Mouse (Mus musculus) lung, postnatal 0 days (tissue): ENCODE data around the gene C1qtnf4.

Experiments
- CTCF ChIP-seq: IDR thresholded peaks from 2 replicates; pipeline ENCODE4 v1.5.1; 2016; ENCODE audit warnings: antibody characterized with exemption, mild to moderate bottlenecking
- EP300 ChIP-seq: IDR thresholded peaks from 2 replicates; pipeline ENCODE4 v1.6.1; 2016; ENCODE audit warnings: antibody characterized with exemption, mild to moderate bottlenecking, control low read depth

DNA sequence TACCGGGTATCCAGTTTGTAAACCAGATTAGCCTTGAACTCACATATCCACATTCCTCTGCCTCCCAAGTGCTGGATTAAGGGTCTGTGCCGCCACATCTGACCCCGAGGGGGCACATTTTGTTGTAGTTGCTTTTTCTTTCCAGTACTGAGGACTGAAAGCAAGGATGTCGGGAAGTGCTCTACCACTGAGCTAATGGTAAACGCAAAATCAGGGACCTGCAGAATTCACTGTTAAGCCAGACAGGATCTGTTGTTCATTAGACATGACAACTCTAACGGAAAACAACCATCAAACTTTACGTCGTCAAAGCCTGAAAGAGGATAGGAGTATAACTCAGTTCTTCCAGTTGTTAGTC lies 39.1 kb upstream of the C1qtnf4 start:
- TF ChIP-seq CTCF: peak; percentile 20; the same call in 1 of the 2 replicates
- TF ChIP-seq EP300: no peak
